Mouse (Mus musculus) gastrocnemius, postnatal 14 days (tissue): Measurements from ENCODE around the gene Gm21394. TPM values are rescaled to one million over a fixed set of nuclear protein-coding genes. Genes with fewer than 3 reads are reported as not detected.
"Not testable (repeated sequence)": the region's sequence is repeated elsewhere in the genome, so short reads cannot be mapped to it uniquely, and the experiment has no call there.

ENCODE experiments used
- DNase-seq: peaks from one replicate; pipeline ENCODE4 v3.0.0; 2021; ENCODE audit warnings: mixed read lengths
- intact Hi-C: fragments of 180-260 bp; cut with DNase I; formaldehyde crosslinking; loops from one replicate; pipeline ENCODE4 v1.15.1; 2025; ENCODE audit warnings: low total_unique reads
- long read RNA-seq, 2 experiments: library from polyadenylated mRNA; stranded (forward); transcript quantifications; one replicate each; pipeline ENCODE4 v2.0.0; 2021
- total RNA-seq, 2 experiments: library from RNA; stranded (reverse); gene quantifications; 2 replicates each; pipeline ENCODE4 v1.2.3; 2021

Gene Gm21394
- not detected for total RNA-seq
- long read RNA-seq, experiment 1: 0 reads
- long read RNA-seq, experiment 2: 0 reads

DNA sequence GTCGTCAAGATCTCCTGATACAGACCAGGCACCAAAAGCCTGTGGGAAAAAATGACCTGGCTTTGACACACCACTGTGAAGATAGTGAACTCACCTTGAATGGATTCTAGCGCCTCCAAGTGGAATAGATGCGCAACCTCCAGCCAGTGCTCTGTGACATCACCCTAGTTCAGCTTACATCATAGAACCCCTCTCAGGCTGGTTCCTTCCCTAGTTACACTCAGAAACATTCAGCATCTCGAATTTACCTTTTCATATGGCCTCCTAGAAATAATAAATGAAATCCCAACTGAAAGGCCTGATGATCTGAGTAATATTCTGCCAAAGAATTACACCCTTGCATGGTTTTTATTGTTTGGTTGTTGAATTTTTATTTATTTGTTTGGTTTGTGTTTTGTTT is at the start of gene Gm21394:
Gene Gm21394, minus strand, starts transcription at position 101 of the 400 bp plus-strand sequence.
- DNase-seq, intact Hi-C loops: not testable (repeated sequence)

Other genes starting within 250 kb of the Gm21394 start
- not detected for gene Gm21409, start 181.8 kb upstream of the Gm21394 start, total RNA-seq